In genomic region chr5:138116255-138117198, GRCm38 (mm10) we compare ENCODE assay signal across 8 mouse cellular contexts. TPM values are rescaled to one million over a fixed set of nuclear protein-coding genes. Genes with fewer than 3 reads are reported as not detected.
DNase-seq lines count a peak whose midpoint lies in the region; ATAC-seq and TF ChIP-seq lines count a peak whose summit lies in the region.

TSS of gene Zscan21 (plus strand) at chr5:138116903.

- no peaks in the 10 kb centered on the region for H3K27me3 ChIP-seq in hindbrain, postnatal 0 days (ENCODE audit: insufficient read depth, low read length)

- peak within 1 kb of the TSS; percentile 65 for H3K4me2 ChIP-seq in hindbrain, postnatal 0 days (ENCODE audit: low read depth, low read length)

- TF ChIP-seq CTCF in gastrocnemius, adult 2 months (IDR thresholded peaks at IDR 0.05): peak; percentile 28
- TF ChIP-seq CTCF in hindbrain, postnatal 0 days (IDR thresholded peaks at IDR 0.05; ENCODE audit: low read depth): no peak
- peak; percentile 14; the same call in 1 of the 2 replicates for TF ChIP-seq CTCF in left cerebral cortex, adult 2 months (IDR thresholded peaks at IDR 0.05)

- peak; percentile 97 for DNase-seq in ZHBTc4 (ENCODE audit: low read depth, low spot score)
- peak; percentile 94 for DNase-seq in gastrocnemius, adult 2 months
- DNase-seq in hindbrain, postnatal 0 days (ENCODE audit: low spot score): peak; percentile 96
- peak; percentile 88 to 89 for DNase-seq in left cerebral cortex, adult 2 months (ENCODE audit: extremely low spot score in 1 of 2, low spot score in 2 of 2)
- peak; percentile 86 to 92 for DNase-seq in right cerebral cortex, adult 2 months (ENCODE audit: low spot score in 2 of 2)
- peak; percentile 92 for DNase-seq in urinary bladder, postnatal 14 days (ENCODE audit: low spot score)

- H3K9me3 ChIP-seq in hindbrain, postnatal 0 days (ENCODE audit: low read length): no peaks in the 10 kb centered on the region

- H3K9ac ChIP-seq in hindbrain, postnatal 0 days (replicated peaks; ENCODE audit: low read length): peak within 1 kb of the TSS; percentile 68

- WGBS in hindbrain, postnatal 0 days: 7% methylated on average over 38 of the region's 38 CpGs

- ATAC-seq in common myeloid progenitor, adult 5-6 weeks (replicated peaks; ENCODE audit: low read depth, poor library complexity, severe bottlenecking): peak; percentile 99
- ATAC-seq in hindbrain, postnatal 0 days: peak; percentile 98
- peak; percentile 100 for ATAC-seq in megakaryocyte, adult 5-6 weeks (ENCODE audit: poor library complexity, severe bottlenecking)

- peaks cover 7% of the 10 kb centered on the region; the same call in 1 of the 2 replicates for H3K4me1 ChIP-seq in hindbrain, postnatal 0 days (ENCODE audit: insufficient read depth, low read length)

- intact Hi-C loops in gastrocnemius, adult 2 months (cut with DNase I): loop anchor here (1.0 to 2.0 kb wide), 3 partner anchors 32 to 78 kb away; partner anchors contain the start of genes Mblac1, Zfp113 and Zkscan1
- intact Hi-C loops in left cerebral cortex, adult 2 months (cut with DNase I): loop anchor here (1.0 to 10.0 kb wide), 2 partner anchors 39 to 332 kb away; partner anchors contain the start of genes Mepce, Zcwpw1 and Zfp113

- peak within 1 kb of the TSS; percentile 99 for H3K27ac ChIP-seq in gastrocnemius, adult 2 months
- peak within 1 kb of the TSS; percentile 92 for H3K27ac ChIP-seq in hindbrain, postnatal 0 days
- peak within 1 kb of the TSS; percentile 90 for H3K27ac ChIP-seq in left cerebral cortex, adult 2 months

- H3K4me3 ChIP-seq in gastrocnemius, adult 2 months: peak within 1 kb of the TSS; percentile 90
- H3K4me3 ChIP-seq in hindbrain, postnatal 0 days (ENCODE audit: low read length): peak within 1 kb of the TSS; percentile 72
- peak within 1 kb of the TSS; percentile 79 for H3K4me3 ChIP-seq in left cerebral cortex, adult 2 months

- H3K36me3 ChIP-seq in hindbrain, postnatal 0 days (ENCODE audit: insufficient read depth, low read length): peaks cover 3% of the 10 kb centered on the region; the same call in 1 of the 2 replicates

RNA-seq across cellular contexts. Expression of gene Zscan21, which starts in this region (rescaled TPM):
- total RNA-seq in common myeloid progenitor, adult 5-6 weeks (2017): 16.6 and 20.7 TPM in 2 replicates
- total RNA-seq in gastrocnemius, adult 2 months (2021): 10 to 100 TPM; 12.7 to 17.0 TPM
- total RNA-seq in hindbrain, postnatal 0 days (2014; rRNA removed): 14.7 and 15.4 TPM in 2 replicates
- polyA plus RNA-seq in hindbrain, postnatal 0 days (2015; fragmentation: Nextera tagmentation; extraction: Ambion mirVana): 50.3 and 52.1 TPM in 2 replicates
- total RNA-seq in left cerebral cortex, adult 2 months (2021): 10 to 100 TPM; 14.7 to 16.5 TPM
- 10.3 and 12.2 TPM in 2 replicates for total RNA-seq in megakaryocyte, adult 5-6 weeks (2015)
- 7.2 and 7.7 TPM in 2 replicates for total RNA-seq in megakaryocyte, adult 5-6 weeks (2017)

Comparison
In these comparisons a context has a peak if more than half of its experiments do, and no peak if none do; other contexts are left out.
1. Peak in every context shown above with its lines: DNase-seq, ATAC-seq, H3K4me3 ChIP-seq and H3K27ac ChIP-seq.